Mouse (Mus musculus): Measurements from ENCODE around the gene Gm10945. TPM values are rescaled to one million over a fixed set of nuclear protein-coding genes. Genes with fewer than 3 reads are reported as not detected.

The Gm10945 gene
- polyA plus RNA-seq (2012; rRNA removed), result not detected in 2 replicates

- Histone ChIP-seq H3K4me3 (ENCODE audit: control insufficient read depth, insufficient read depth, low read length) (no peak within 1 kb of the TSS), H3K27me3 (ENCODE audit: control insufficient read depth, insufficient read depth, low read length) (no peaks in the 10 kb centered on the region), H3K4me1 (replicated peaks; ENCODE audit: control insufficient read depth, insufficient read depth, low read length) (no peaks in the 10 kb centered on the region), H3K27ac (ENCODE audit: control insufficient read depth, insufficient read depth, low read length) (no peak within 1 kb of the TSS), H3K36me3 (ENCODE audit: control insufficient read depth, insufficient read depth, low read length) (no peaks in the 10 kb centered on the region)
- 98% methylated on average over 2 of the region's 2 CpGs for WGBS
- no peak for DNase-seq
- TF ChIP-seq POLR2A (IDR thresholded peaks at IDR 0.05; ENCODE audit: control insufficient read depth, extremely low read depth, insufficient read depth, low read length, poor library complexity), result no peak
- TF ChIP-seq CTCF (IDR thresholded peaks at IDR 0.05; ENCODE audit: borderline replicate concordance, control insufficient read depth, extremely low read depth, insufficient read depth, low read length, poor library complexity), result no peak
These were observed at the start of gene Gm10945 for GRCm38 (mm10) chr10:6761287-6761811. Gene Gm10945, minus strand, starts transcription at chr10:6761761.

DNA sequence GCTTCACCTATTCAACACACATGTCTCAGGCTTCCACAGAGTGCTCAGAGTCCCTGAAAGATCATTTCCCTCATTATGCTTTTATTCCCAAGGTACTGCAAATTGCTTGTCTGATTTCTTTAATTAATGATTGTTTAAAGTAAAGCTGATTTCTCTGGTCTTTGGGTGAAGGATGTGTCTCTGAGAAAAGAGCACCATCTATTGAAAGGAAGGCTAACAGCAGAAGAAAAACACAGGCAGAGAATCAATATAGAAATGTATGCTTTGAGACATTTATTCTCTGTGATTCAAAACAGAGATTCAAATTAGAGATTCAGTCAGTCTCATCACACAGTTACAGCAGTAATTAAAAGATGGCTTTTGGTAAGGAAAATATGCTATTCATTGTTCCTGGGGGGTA lies 28.7 kb upstream of the Gm10945 start:
- H3K27ac ChIP-seq (ENCODE audit: control insufficient read depth, insufficient read depth, low read length), result no peak overlapping the region
- TF ChIP-seq CTCF (IDR thresholded peaks at IDR 0.05; ENCODE audit: borderline replicate concordance, control insufficient read depth, extremely low read depth, insufficient read depth, low read length, poor library complexity) (no peak), POLR2A (IDR thresholded peaks at IDR 0.05; ENCODE audit: control insufficient read depth, extremely low read depth, insufficient read depth, low read length, poor library complexity) (no peak)
- H3K27me3 ChIP-seq (ENCODE audit: control insufficient read depth, insufficient read depth, low read length), result no peaks in the 10 kb centered on the region

GRCm38 (mm10) chr10:6788517-6789237 lies 27.1 kb upstream of the Gm10945 start:
- Histone ChIP-seq H3K4me3 (ENCODE audit: control insufficient read depth, insufficient read depth, low read length) (no peak overlapping the region), H3K36me3 (ENCODE audit: control insufficient read depth, insufficient read depth, low read length) (no peaks in the 10 kb centered on the region), H3K27ac (ENCODE audit: control insufficient read depth, insufficient read depth, low read length) (no peak overlapping the region), H3K4me1 (replicated peaks; ENCODE audit: control insufficient read depth, insufficient read depth, low read length) (no peaks in the 10 kb centered on the region), H3K27me3 (ENCODE audit: control insufficient read depth, insufficient read depth, low read length) (no peaks in the 10 kb centered on the region)
- peak; percentile 9 for DNase-seq
- WGBS, result 14% methylated on average over 25 of the region's 25 CpGs
- TF ChIP-seq CTCF (IDR thresholded peaks at IDR 0.05; ENCODE audit: borderline replicate concordance, control insufficient read depth, extremely low read depth, insufficient read depth, low read length, poor library complexity), result no peak
- no peak for TF ChIP-seq POLR2A (IDR thresholded peaks at IDR 0.05; ENCODE audit: control insufficient read depth, extremely low read depth, insufficient read depth, low read length, poor library complexity)

More for the DNA sequence above, 28.7 kb upstream of the Gm10945 start:
- no peaks in the 10 kb centered on the region for H3K4me1 ChIP-seq (replicated peaks; ENCODE audit: control insufficient read depth, insufficient read depth, low read length)
- no peak for DNase-seq
- no peak overlapping the region for H3K4me3 ChIP-seq (ENCODE audit: control insufficient read depth, insufficient read depth, low read length)
- no peaks in the 10 kb centered on the region for H3K36me3 ChIP-seq (ENCODE audit: control insufficient read depth, insufficient read depth, low read length)

DNA sequence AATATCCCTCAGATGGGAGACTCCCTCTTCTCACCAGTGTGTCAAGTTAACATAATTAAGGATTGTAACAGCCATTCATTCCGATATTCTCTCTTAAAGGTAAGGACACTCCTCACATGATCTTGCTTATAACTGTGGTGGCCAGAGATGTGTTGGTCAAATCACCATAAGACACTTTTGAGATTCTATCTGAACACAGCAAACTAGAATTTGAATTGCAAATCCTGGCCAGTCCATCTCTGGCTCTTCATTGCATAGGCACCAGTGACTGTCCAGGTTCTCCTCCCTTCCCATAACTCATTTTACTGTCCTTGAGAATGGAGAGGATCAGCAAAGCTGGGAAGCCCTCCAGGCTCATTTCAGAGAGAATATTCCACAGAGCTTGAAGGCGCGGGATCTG lies 3.4 kb downstream of the Gm10945 start, which contains the start of gene Oprm1:
Gene Oprm1, plus strand, starts transcription at position 301 of the 400 bp plus-strand sequence.
- no peak within 1 kb of the TSS for H3K27ac ChIP-seq (ENCODE audit: control insufficient read depth, insufficient read depth, low read length)
- WGBS, result 98% methylated on average over 3 of the region's 3 CpGs
- H3K4me3 ChIP-seq (ENCODE audit: control insufficient read depth, insufficient read depth, low read length), result no peak within 1 kb of the TSS
- H3K4me1 ChIP-seq (replicated peaks; ENCODE audit: control insufficient read depth, insufficient read depth, low read length), result no peaks in the 10 kb centered on the region
- H3K36me3 ChIP-seq (ENCODE audit: control insufficient read depth, insufficient read depth, low read length), result no peaks in the 10 kb centered on the region
- no peaks in the 10 kb centered on the region for H3K27me3 ChIP-seq (ENCODE audit: control insufficient read depth, insufficient read depth, low read length)
- TF ChIP-seq POLR2A (IDR thresholded peaks at IDR 0.05; ENCODE audit: control insufficient read depth, extremely low read depth, insufficient read depth, low read length, poor library complexity) (no peak), CTCF (IDR thresholded peaks at IDR 0.05; ENCODE audit: borderline replicate concordance, control insufficient read depth, extremely low read depth, insufficient read depth, low read length, poor library complexity) (no peak)
- no peak for DNase-seq

- no peak overlapping the region for H3K27ac ChIP-seq (ENCODE audit: control insufficient read depth, insufficient read depth, low read length)
- no peaks in the 10 kb centered on the region for H3K27me3 ChIP-seq (ENCODE audit: control insufficient read depth, insufficient read depth, low read length)
- TF ChIP-seq CTCF (IDR thresholded peaks at IDR 0.05; ENCODE audit: borderline replicate concordance, control insufficient read depth, extremely low read depth, insufficient read depth, low read length, poor library complexity) (no peak), POLR2A (IDR thresholded peaks at IDR 0.05; ENCODE audit: control insufficient read depth, extremely low read depth, insufficient read depth, low read length, poor library complexity) (no peak)
- WGBS, result 73% methylated on average over 5 of the region's 5 CpGs
- no peak for DNase-seq
- H3K4me3 ChIP-seq (ENCODE audit: control insufficient read depth, insufficient read depth, low read length), result no peak overlapping the region
- H3K4me1 ChIP-seq (replicated peaks; ENCODE audit: control insufficient read depth, insufficient read depth, low read length), result no peaks in the 10 kb centered on the region
- H3K36me3 ChIP-seq (ENCODE audit: control insufficient read depth, insufficient read depth, low read length), result no peaks in the 10 kb centered on the region
These were observed 8.2 kb downstream of the Gm10945 start for GRCm38 (mm10) chr10:6753375-6753774.

- H3K27ac ChIP-seq (ENCODE audit: control insufficient read depth, insufficient read depth, low read length), result no peak overlapping the region
- no peak overlapping the region for H3K4me3 ChIP-seq (ENCODE audit: control insufficient read depth, insufficient read depth, low read length)
- 97% methylated on average over 3 of the region's 3 CpGs for WGBS
- DNase-seq, result no peak
- no peak for TF ChIP-seq POLR2A (IDR thresholded peaks at IDR 0.05; ENCODE audit: control insufficient read depth, extremely low read depth, insufficient read depth, low read length, poor library complexity)
- no peaks in the 10 kb centered on the region for H3K4me1 ChIP-seq (replicated peaks; ENCODE audit: control insufficient read depth, insufficient read depth, low read length)
- H3K27me3 ChIP-seq (ENCODE audit: control insufficient read depth, insufficient read depth, low read length), result no peaks in the 10 kb centered on the region
- H3K36me3 ChIP-seq (ENCODE audit: control insufficient read depth, insufficient read depth, low read length), result no peaks in the 10 kb centered on the region
These were observed 33.1 kb downstream of the Gm10945 start for GRCm38 (mm10) chr10:6728469-6728868.
